31 mouse cellular contexts compared by ENCODE assay signal in the genomic region with DNA sequence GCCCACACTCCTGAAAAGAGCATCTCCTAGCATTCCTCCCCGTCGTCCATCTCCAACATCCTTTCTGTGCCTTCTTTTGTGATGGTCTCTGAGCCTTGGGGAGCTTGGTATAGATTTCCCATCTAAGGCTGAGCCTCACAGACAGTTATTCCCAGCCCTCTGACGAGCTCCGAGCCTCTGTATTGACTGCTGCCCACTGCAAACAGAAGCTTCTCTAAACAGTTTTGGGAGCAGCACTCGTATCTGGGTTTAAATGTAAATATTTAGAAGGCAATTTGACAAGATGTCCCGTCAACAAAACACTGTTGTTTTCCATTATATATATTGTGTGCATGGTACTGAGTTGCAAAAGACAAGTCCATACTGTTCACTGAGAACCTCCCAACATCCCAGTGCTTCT.
"Had no signal": no experiment of that assay in that cellular context is flagged by ENCODE, and none has a peak within 500 bp of the region (broad histone marks: within the 10 kb centered on the region; RNA-seq: fewer than 3 reads in every experiment).

No protein-coding gene starts in this region.

- H3K4me3 ChIP-seq: left cerebral cortex, adult 2 months; limb, embryonic 10.5 days; limb, embryonic 12.5 days; limb, embryonic 13.5 days; limb, embryonic 15.5 days; liver, embryonic 12.5 days; liver, embryonic 13.5 days; liver, embryonic 15.5 days; lung, embryonic 15.5 days; megakaryocyte, embryonic 14.5 days; midbrain, embryonic 10.5 days; midbrain, embryonic 12.5 days; midbrain, embryonic 13.5 days; midbrain, embryonic 15.5 days; myocyte; neural tube, embryonic 12.5 days; neural tube, embryonic 13.5 days had no signal

- H3K36me3 ChIP-seq: limb, embryonic 10.5 days; limb, embryonic 12.5 days; limb, embryonic 13.5 days; limb, embryonic 15.5 days; liver, embryonic 12.5 days; liver, embryonic 13.5 days; liver, embryonic 15.5 days; lung, embryonic 15.5 days; midbrain, embryonic 10.5 days; midbrain, embryonic 12.5 days; midbrain, embryonic 13.5 days; midbrain, embryonic 15.5 days; neural tube, embryonic 12.5 days; neural tube, embryonic 13.5 days had no signal

- H3K9ac ChIP-seq: limb, embryonic 12.5 days; limb, embryonic 13.5 days; limb, embryonic 15.5 days; liver, embryonic 12.5 days; liver, embryonic 13.5 days; liver, embryonic 14.5 days; liver, embryonic 15.5 days; liver, postnatal 0 days; lung, embryonic 15.5 days; midbrain, embryonic 12.5 days; midbrain, embryonic 13.5 days; midbrain, embryonic 15.5 days; neural tube, embryonic 12.5 days; neural tube, embryonic 13.5 days had no signal

- H3K4me1 ChIP-seq: limb, embryonic 10.5 days; limb, embryonic 12.5 days; limb, embryonic 13.5 days; limb, embryonic 15.5 days; liver, embryonic 12.5 days; liver, embryonic 13.5 days; liver, embryonic 15.5 days; lung, embryonic 15.5 days; megakaryocyte, embryonic 14.5 days; midbrain, embryonic 12.5 days; midbrain, embryonic 13.5 days; midbrain, embryonic 15.5 days; neural tube, embryonic 12.5 days; neural tube, embryonic 13.5 days had no signal

- H3K9me3 ChIP-seq: limb, embryonic 10.5 days; limb, embryonic 13.5 days; limb, embryonic 15.5 days; liver, embryonic 13.5 days; liver, embryonic 15.5 days; lung, embryonic 15.5 days; midbrain, embryonic 10.5 days; midbrain, embryonic 12.5 days; midbrain, embryonic 13.5 days; midbrain, embryonic 15.5 days had no signal

- H3K4me2 ChIP-seq: limb, embryonic 12.5 days; limb, embryonic 13.5 days; limb, embryonic 15.5 days; liver, embryonic 11.5 days; liver, embryonic 12.5 days; liver, embryonic 13.5 days; liver, embryonic 15.5 days; lung, embryonic 15.5 days; midbrain, embryonic 11.5 days; midbrain, embryonic 12.5 days; midbrain, embryonic 13.5 days; midbrain, embryonic 15.5 days; neural tube, embryonic 12.5 days; neural tube, embryonic 13.5 days had no signal

- H3K27me3 ChIP-seq: limb, embryonic 12.5 days; limb, embryonic 13.5 days; limb, embryonic 15.5 days; liver, embryonic 12.5 days; liver, embryonic 13.5 days; liver, embryonic 15.5 days; lung, embryonic 15.5 days; megakaryocyte, embryonic 14.5 days; midbrain, embryonic 12.5 days; midbrain, embryonic 13.5 days; midbrain, embryonic 15.5 days; neural tube, embryonic 12.5 days; neural tube, embryonic 13.5 days had no signal

- ATAC-seq: liver, embryonic 12.5 days; liver, postnatal 0 days; midbrain, embryonic 13.5 days; midbrain, embryonic 15.5 days; midbrain, embryonic 16.5 days had no signal

- DNase-seq: left cerebral cortex, postnatal 4 days; liver; liver, embryonic 13.5 days; liver, postnatal 0 days; lung, adult 18-20 months; lung, postnatal 10 days; lung, postnatal 14 days; lung, postnatal 36 days; lung, postnatal 4 days; midbrain, embryonic 14.5 days had no signal

- H3K27ac ChIP-seq: left cerebral cortex, adult 2 months; limb, embryonic 10.5 days; limb, embryonic 12.5 days; limb, embryonic 13.5 days; limb, embryonic 15.5 days; liver, embryonic 12.5 days; liver, embryonic 13.5 days; liver, embryonic 14.5 days; liver, embryonic 15.5 days; lung, embryonic 15.5 days; macrophage; midbrain, embryonic 10.5 days; midbrain, embryonic 12.5 days; midbrain, embryonic 13.5 days; midbrain, embryonic 15.5 days; neural tube, embryonic 12.5 days; neural tube, embryonic 13.5 days had no signal
